Mouse (Mus musculus) erythroblast, embryonic 14.5 days (primary cell): ENCODE measurements around the gene Rgcc.

Experiments used
- GATA1 ChIP-seq: IDR thresholded peaks from 2 replicates; pipeline ENCODE4 v1.6.1; 2012; ENCODE audit warnings: low read length, inconsistent platforms, mixed read lengths
- TAL1 ChIP-seq: IDR thresholded peaks from 3 replicates; pipeline ENCODE4 v1.6.1; 2012; ENCODE audit warnings: low read length, inconsistent platforms, mixed read lengths

DNA sequence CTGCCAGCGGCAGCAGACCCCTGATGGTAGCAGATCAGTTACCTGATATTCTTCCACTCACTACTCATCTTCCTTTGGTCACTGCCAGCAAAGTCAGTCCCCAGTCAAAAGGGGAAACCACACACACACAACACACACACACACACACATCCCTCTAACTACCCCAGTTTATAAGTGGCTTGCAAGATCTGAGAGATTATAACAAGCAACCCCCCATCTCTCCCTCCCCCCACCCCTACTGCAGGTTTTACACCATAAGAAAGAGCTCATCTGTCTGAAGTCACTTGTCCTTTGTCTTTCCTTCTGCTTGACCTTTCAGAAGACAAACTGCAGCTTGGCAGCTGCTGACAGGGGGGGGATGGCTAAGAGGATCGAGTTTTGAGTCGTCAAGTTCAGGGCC is 26.0 kb downstream of the Rgcc start:
- TF ChIP-seq GATA1 (no peak), TAL1 (no peak)
